Comparison of ENCODE assay signal across 9 mouse cellular contexts in genomic region chr5:101765390-101765901, GRCm38 (mm10). TPM values are rescaled to one million over a fixed set of nuclear protein-coding genes. Genes with fewer than 3 reads are reported as not detected.
DNase-seq lines count a peak whose midpoint lies in the region; ATAC-seq and TF ChIP-seq lines count a peak whose summit lies in the region.
"Had no signal": no experiment of that assay in that cellular context is flagged by ENCODE, and none has a peak within 500 bp of the region (broad histone marks: within the 10 kb centered on the region; RNA-seq: fewer than 3 reads in every experiment).

No protein-coding gene starts in this region.

- peak overlapping the region; percentile 95 for H3K4me2 ChIP-seq in intestine, embryonic 16.5 days (ENCODE audit: low read depth, low read length)
- H3K4me2 ChIP-seq in liver, postnatal 0 days (ENCODE audit: low read depth, low read length), result peak overlapping the region; percentile 93
- peak overlapping the region; percentile 96 for H3K4me2 ChIP-seq in neural tube, embryonic 15.5 days

- peak overlapping the region; percentile 72 for H3K27ac ChIP-seq in left cerebral cortex, adult 2 months
- peak overlapping the region; percentile 63 for H3K27ac ChIP-seq in intestine, embryonic 16.5 days (ENCODE audit: low read length)
- H3K27ac ChIP-seq in liver, postnatal 0 days (ENCODE audit: low read depth), result no peak overlapping the region
- H3K27ac ChIP-seq in neural tube, embryonic 15.5 days (replicated peaks), result no peak overlapping the region

- no peak for TF ChIP-seq CTCF in left cerebral cortex, adult 2 months (IDR thresholded peaks at IDR 0.05)
- no peak for TF ChIP-seq CTCF in liver, postnatal 0 days (IDR thresholded peaks at IDR 0.05; ENCODE audit: low read depth)

- no peaks in the 10 kb centered on the region for H3K36me3 ChIP-seq in intestine, embryonic 16.5 days (ENCODE audit: control insufficient read depth, insufficient read depth, low read length)
- no peaks in the 10 kb centered on the region for H3K36me3 ChIP-seq in liver, postnatal 0 days (replicated peaks; ENCODE audit: insufficient read depth, low read length)
- no peaks in the 10 kb centered on the region for H3K36me3 ChIP-seq in neural tube, embryonic 15.5 days

- peaks cover 3% of the 10 kb centered on the region; the same call in 1 of the 2 replicates for H3K27me3 ChIP-seq in intestine, embryonic 16.5 days (replicated peaks; ENCODE audit: control insufficient read depth, insufficient read depth, low read length)
- H3K27me3 ChIP-seq in liver, postnatal 0 days (ENCODE audit: insufficient read depth, low read length), result peaks cover 82% of the 10 kb centered on the region
- H3K27me3 ChIP-seq in neural tube, embryonic 15.5 days (replicated peaks), result peaks cover 68% of the 10 kb centered on the region
- H3K27me3 ChIP-seq: CH12.LX had no signal

- peak; percentile 32 to 35 for DNase-seq in left cerebral cortex, adult 2 months (ENCODE audit: extremely low spot score in 1 of 2, low spot score in 2 of 2)
- DNase-seq in left cerebral cortex, adult 9 months (ENCODE audit: low spot score in 2 of 2), result no peak
- peak; percentile 46 to 48 for DNase-seq in cerebellum, postnatal 10 days
- DNase-seq in liver, postnatal 0 days, result peak; percentile 22

- no peak for TF ChIP-seq EP300 in liver, postnatal 0 days (IDR thresholded peaks at IDR 0.05; ENCODE audit: low read depth)

- peaks cover 14% of the 10 kb centered on the region for H3K4me1 ChIP-seq in intestine, embryonic 16.5 days (ENCODE audit: control insufficient read depth, insufficient read depth, low read length)
- peaks cover 4% of the 10 kb centered on the region; the same call in 1 of the 2 replicates for H3K4me1 ChIP-seq in liver, postnatal 0 days (ENCODE audit: insufficient read depth)
- H3K4me1 ChIP-seq in neural tube, embryonic 15.5 days, result peaks cover 19% of the 10 kb centered on the region

- ATAC-seq in granulocyte monocyte progenitor cell, adult 5-6 weeks (replicated peaks; ENCODE audit: poor library complexity, severe bottlenecking), result peak; percentile 31
- ATAC-seq in intestine, embryonic 16.5 days, result peak; percentile 52
- ATAC-seq in liver, postnatal 0 days, result peak; percentile 31; the same call in 1 of the 2 replicates
- no peak; the same call in 1 of the 2 replicates for ATAC-seq in neural tube, embryonic 15.5 days (ENCODE audit: low FRiP score)
- no peak for ATAC-seq in erythroid progenitor cell, adult 5-6 weeks (replicated peaks; ENCODE audit: low FRiP score, poor library complexity, severe bottlenecking)

- WGBS in intestine, embryonic 16.5 days, result under 1% methylated on average over 45 of the region's 45 CpGs
- 3% methylated on average over 35 of the region's 45 CpGs for WGBS in liver, postnatal 0 days (ENCODE audit: insufficient replicate concordance)
- WGBS in neural tube, embryonic 15.5 days, result 2% methylated on average over 32 of the region's 45 CpGs

- H3K4me3 ChIP-seq in left cerebral cortex, adult 2 months, result peak overlapping the region; percentile 74
- peak overlapping the region; percentile 82 for H3K4me3 ChIP-seq in intestine, embryonic 16.5 days (ENCODE audit: low read length)
- peak overlapping the region; percentile 61 for H3K4me3 ChIP-seq in liver, postnatal 0 days (ENCODE audit: low read depth, low read length)
- H3K4me3 ChIP-seq in neural tube, embryonic 15.5 days (replicated peaks), result peak overlapping the region; percentile 72

- no peaks in the 10 kb centered on the region for H3K9me3 ChIP-seq in intestine, embryonic 16.5 days (ENCODE audit: control insufficient read depth, low read length)
- no peaks in the 10 kb centered on the region for H3K9me3 ChIP-seq in liver, postnatal 0 days (ENCODE audit: low read length)
- H3K9me3 ChIP-seq in neural tube, embryonic 15.5 days (replicated peaks), result no peaks in the 10 kb centered on the region

- peak overlapping the region; percentile 84 for H3K9ac ChIP-seq in intestine, embryonic 16.5 days (ENCODE audit: low read depth, low read length)
- H3K9ac ChIP-seq in liver, postnatal 0 days (replicated peaks), result peak overlapping the region; percentile 53
- H3K9ac ChIP-seq in neural tube, embryonic 15.5 days (replicated peaks), result peak overlapping the region; percentile 72

- intact Hi-C loops in left cerebral cortex, adult 2 months (cut with DNase I), result loop anchor here (5.0 kb wide), 1 partner anchor 307 kb away; no protein-coding TSS in a partner anchor

RNA-seq across cellular contexts. Expression of gene Cds1, which starts 0.5 kb away (rescaled TPM):
- 10 to 100 TPM; 93.3 to 95.7 TPM for total RNA-seq in left cerebral cortex, adult 2 months (2021)
- 7.9 and 13.3 TPM in 2 replicates for total RNA-seq in granulocyte monocyte progenitor cell, adult 5-6 weeks (2014; fragmentation: Nextera tagmentation)
- 5.8 and 8.8 TPM in 2 replicates for total RNA-seq in granulocyte monocyte progenitor cell, adult 5-6 weeks (2017)
- polyA plus RNA-seq in intestine, embryonic 16.5 days (2015; fragmentation: Nextera tagmentation; extraction: Ambion mirVana), result 24.8 and 30.2 TPM in 2 replicates
- 0.39 and 0.44 TPM in 2 replicates for polyA plus RNA-seq in liver, postnatal 0 days (2015; fragmentation: Nextera tagmentation; extraction: Ambion mirVana)
- 6.6 and 12.8 TPM in 2 replicates for polyA plus RNA-seq in neural tube, embryonic 15.5 days (2015; fragmentation: Nextera tagmentation; extraction: Ambion mirVana)
- total RNA-seq in erythroid progenitor cell, adult 5-6 weeks (2015; ENCODE audit: low replicate concordance), result 0.84 and 6.8 TPM in 2 replicates
- total RNA-seq in erythroid progenitor cell, adult 5-6 weeks (2017; ENCODE audit: low replicate concordance), result 0.39 TPM in 1 of 2 replicates, not detected in the other
- total RNA-seq: CH12.LX had no signal

Comparison
In these comparisons a context has a peak if more than half of its experiments do, and no peak if none do; other contexts are left out.
1. DNase-seq: peak in left cerebral cortex, adult 2 months (2 of 2), cerebellum, postnatal 10 days (2 of 2) and liver, postnatal 0 days (single experiment); none in left cerebral cortex, adult 9 months (0 of 2).
2. H3K27ac ChIP-seq: peak in left cerebral cortex, adult 2 months (single experiment) and intestine, embryonic 16.5 days (single experiment); none in liver, postnatal 0 days (single experiment) and neural tube, embryonic 15.5 days (single experiment).
3. ATAC-seq: peak in granulocyte monocyte progenitor cell, adult 5-6 weeks (single experiment), intestine, embryonic 16.5 days (single experiment) and liver, postnatal 0 days (single experiment); none in neural tube, embryonic 15.5 days (single experiment) and erythroid progenitor cell, adult 5-6 weeks (single experiment).
4. RNA of gene Cds1, which starts 0.5 kb away (total RNA-seq): 93.3 to 95.7 TPM in left cerebral cortex, adult 2 months; 5.8 to 13.3 TPM in granulocyte monocyte progenitor cell, adult 5-6 weeks and 0.39 to 6.8 TPM in erythroid progenitor cell, adult 5-6 weeks; every median in the first group is over 4 times any median in the second.
5. Peak in every context shown above with its lines, with median percentiles within 50 percentile points of each other: H3K4me3 ChIP-seq, H3K4me2 ChIP-seq and H3K9ac ChIP-seq.